Mouse (Mus musculus) stomach, postnatal 0 days (tissue): ENCODE data around the gene Glipr2.

Experiments
- CTCF ChIP-seq: IDR thresholded peaks from 2 replicates; pipeline ENCODE4 v1.5.1; 2016; ENCODE audit warnings: antibody characterized with exemption, low read depth, mild to moderate bottlenecking, moderate library complexity
- EP300 ChIP-seq: optimal IDR thresholded peaks from 2 replicates; pipeline ENCODE3; 2016; ENCODE audit warnings: antibody characterized with exemption

- no peak for TF ChIP-seq EP300
- TF ChIP-seq CTCF = no peak
Observed at GRCm38 (mm10) chr4:43980236-43980635, 23.0 kb downstream of the Glipr2 start.
